Mouse (Mus musculus): Measurements from ENCODE around the gene Mgp. TPM values are rescaled to one million over a fixed set of nuclear protein-coding genes. Genes with fewer than 3 reads are reported as not detected.

The Mgp gene
- polyA plus RNA-seq, 1 experiment = 472 TPM

DNA sequence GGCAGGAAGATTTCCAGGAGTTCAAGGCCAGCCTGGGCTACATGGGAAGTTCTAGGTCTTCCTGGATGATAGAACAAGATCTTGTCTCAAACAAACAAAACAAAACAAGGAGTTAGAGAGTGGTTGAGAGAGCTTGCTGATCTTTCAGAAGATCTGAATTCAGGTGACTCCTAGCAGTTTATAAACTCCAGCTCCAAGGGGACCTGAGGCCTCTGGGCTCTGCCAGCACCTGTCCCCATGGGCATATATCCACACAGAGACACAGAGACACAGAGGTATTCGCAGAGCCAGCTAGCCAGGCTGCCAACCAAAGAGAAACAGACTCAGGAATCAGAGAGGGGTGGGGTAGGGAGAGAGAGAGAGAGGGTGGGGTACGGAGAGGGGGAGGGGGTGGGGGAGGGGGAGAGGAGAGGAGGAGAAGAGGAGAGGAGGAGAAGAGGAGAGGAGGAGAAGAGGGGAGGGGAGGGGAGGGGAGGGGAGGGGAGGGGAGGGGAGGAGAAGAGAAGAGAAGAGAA, 37.2 kb upstream of the Mgp start:
- Histone ChIP-seq H3K4me3 (ENCODE audit: insufficient read depth, poor library complexity, severe bottlenecking) (no peak overlapping the region), H3K79me3 (ENCODE audit: low read depth) (no peaks in the 10 kb centered on the region)
- no peak for TF ChIP-seq USF1 (IDR thresholded peaks at IDR 0.05; ENCODE audit: low read depth)
- no peak for TF ChIP-seq MYOD1 (IDR thresholded peaks at IDR 0.05; ENCODE audit: control insufficient read depth, insufficient read length, low read depth)
- TF ChIP-seq CEBPB (IDR thresholded peaks at IDR 0.05; ENCODE audit: low read depth) = no peak
- TF ChIP-seq FOSL1 (IDR thresholded peaks at IDR 0.05; ENCODE audit: insufficient read depth, low read length, poor library complexity, severe bottlenecking) = no peak
- TF ChIP-seq MYOG (IDR thresholded peaks at IDR 0.05; ENCODE audit: control insufficient read depth, extremely low read depth, insufficient read length) = no peak
- TF ChIP-seq MAX (IDR thresholded peaks at IDR 0.05) = no peak
- no peak for TF ChIP-seq CTCF (IDR thresholded peaks at IDR 0.05; ENCODE audit: control insufficient read depth, insufficient read depth, insufficient read length)

DNA sequence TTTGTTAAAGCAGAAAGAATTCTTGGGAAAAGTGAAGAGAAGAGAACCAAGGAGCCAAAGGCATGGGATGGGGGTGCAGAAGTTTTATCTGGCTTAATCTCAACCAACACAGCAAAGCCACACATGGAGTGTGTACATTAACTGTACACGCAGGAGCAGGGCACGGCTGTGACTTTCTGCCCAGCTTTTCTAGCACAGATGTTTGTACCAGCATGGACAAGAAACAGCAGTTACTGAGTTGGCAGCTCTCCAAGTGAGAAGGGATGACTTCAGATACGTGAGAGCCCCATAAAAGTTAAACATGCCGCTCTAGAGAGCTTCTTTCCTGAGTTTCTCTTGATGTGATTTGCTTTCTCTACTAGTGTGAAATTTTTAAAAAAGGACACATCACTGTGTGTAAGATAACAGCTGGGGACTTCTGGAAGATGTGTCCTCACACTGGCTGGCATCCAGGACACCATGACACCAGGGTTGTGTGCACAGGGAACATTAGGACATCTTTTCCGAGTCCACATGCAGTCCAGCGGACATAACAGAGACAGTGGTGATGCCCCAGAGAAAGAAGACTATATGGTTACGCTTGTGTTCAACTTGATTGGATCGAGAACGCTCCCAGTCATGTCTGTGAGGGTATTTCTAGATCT, 34.7 kb upstream of the Mgp start:
- TF ChIP-seq MYOD1 (IDR thresholded peaks at IDR 0.05; ENCODE audit: control insufficient read depth, insufficient read length, low read depth) = no peak
- TF ChIP-seq FOSL1 (IDR thresholded peaks at IDR 0.05; ENCODE audit: insufficient read depth, low read length, poor library complexity, severe bottlenecking) = no peak
- no peak for TF ChIP-seq CEBPB (IDR thresholded peaks at IDR 0.05; ENCODE audit: low read depth)
- TF ChIP-seq CTCF (IDR thresholded peaks at IDR 0.05; ENCODE audit: control insufficient read depth, insufficient read depth, insufficient read length) = no peak
- TF ChIP-seq MYOG (IDR thresholded peaks at IDR 0.05; ENCODE audit: control insufficient read depth, extremely low read depth, insufficient read length) = no peak
- TF ChIP-seq MAX (IDR thresholded peaks at IDR 0.05) = no peak
- no peak for TF ChIP-seq USF1 (IDR thresholded peaks at IDR 0.05; ENCODE audit: low read depth)
- no peak overlapping the region for H3ac ChIP-seq (ENCODE audit: control insufficient read depth, insufficient read length, low read depth)
- H3K4me3 ChIP-seq (ENCODE audit: insufficient read depth, poor library complexity, severe bottlenecking) = no peak overlapping the region
- no peaks in the 10 kb centered on the region for H3K79me2 ChIP-seq (ENCODE audit: control insufficient read depth, insufficient read depth)
- H3K36me3 ChIP-seq (ENCODE audit: control insufficient read depth, insufficient read depth) = no peaks in the 10 kb centered on the region
- no peaks in the 10 kb centered on the region for H3K27me3 ChIP-seq (ENCODE audit: control insufficient read depth, insufficient read depth, insufficient read length)
- H3K79me3 ChIP-seq (ENCODE audit: low read depth) = no peaks in the 10 kb centered on the region

More for the DNA sequence above, 37.2 kb upstream of the Mgp start:
- Histone ChIP-seq H3K79me2 (ENCODE audit: control insufficient read depth, insufficient read depth) (no peaks in the 10 kb centered on the region), H3K36me3 (ENCODE audit: control insufficient read depth, insufficient read depth) (no peaks in the 10 kb centered on the region), H3ac (ENCODE audit: control insufficient read depth, insufficient read length, low read depth) (no peak overlapping the region), H3K27me3 (ENCODE audit: control insufficient read depth, insufficient read depth, insufficient read length) (no peaks in the 10 kb centered on the region)

DNA sequence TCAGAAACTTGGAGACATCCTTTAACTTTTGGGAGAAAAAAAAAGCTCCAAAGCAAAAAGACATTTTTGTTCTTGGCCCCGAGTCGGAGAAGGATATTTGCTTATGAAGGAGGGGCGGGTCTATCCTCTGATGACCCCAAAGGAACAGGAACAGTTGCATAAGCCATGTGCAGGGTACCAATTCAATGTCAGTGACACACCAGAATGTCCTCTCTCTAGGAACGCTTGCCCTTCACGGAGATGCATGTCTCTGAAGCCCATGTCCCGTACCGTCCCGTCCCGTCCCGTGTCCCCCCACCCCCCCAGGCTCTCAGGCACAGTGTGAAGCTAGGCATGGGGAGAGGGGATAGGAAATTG, 31.3 kb upstream of the Mgp start:
- no peaks in the 10 kb centered on the region for H3K79me2 ChIP-seq (ENCODE audit: control insufficient read depth, insufficient read depth)
- H3K79me3 ChIP-seq (ENCODE audit: low read depth) = no peaks in the 10 kb centered on the region
- no peaks in the 10 kb centered on the region for H3K36me3 ChIP-seq (ENCODE audit: control insufficient read depth, insufficient read depth)
- H3K4me3 ChIP-seq (ENCODE audit: insufficient read depth, poor library complexity, severe bottlenecking) = no peak overlapping the region
- H3K27me3 ChIP-seq (ENCODE audit: control insufficient read depth, insufficient read depth, insufficient read length) = no peaks in the 10 kb centered on the region
- TF ChIP-seq USF1 (IDR thresholded peaks at IDR 0.05; ENCODE audit: low read depth) (no peak), MYOD1 (IDR thresholded peaks at IDR 0.05; ENCODE audit: control insufficient read depth, insufficient read length, low read depth) (no peak)
- H3ac ChIP-seq (ENCODE audit: control insufficient read depth, insufficient read length, low read depth) = no peak overlapping the region

DNA sequence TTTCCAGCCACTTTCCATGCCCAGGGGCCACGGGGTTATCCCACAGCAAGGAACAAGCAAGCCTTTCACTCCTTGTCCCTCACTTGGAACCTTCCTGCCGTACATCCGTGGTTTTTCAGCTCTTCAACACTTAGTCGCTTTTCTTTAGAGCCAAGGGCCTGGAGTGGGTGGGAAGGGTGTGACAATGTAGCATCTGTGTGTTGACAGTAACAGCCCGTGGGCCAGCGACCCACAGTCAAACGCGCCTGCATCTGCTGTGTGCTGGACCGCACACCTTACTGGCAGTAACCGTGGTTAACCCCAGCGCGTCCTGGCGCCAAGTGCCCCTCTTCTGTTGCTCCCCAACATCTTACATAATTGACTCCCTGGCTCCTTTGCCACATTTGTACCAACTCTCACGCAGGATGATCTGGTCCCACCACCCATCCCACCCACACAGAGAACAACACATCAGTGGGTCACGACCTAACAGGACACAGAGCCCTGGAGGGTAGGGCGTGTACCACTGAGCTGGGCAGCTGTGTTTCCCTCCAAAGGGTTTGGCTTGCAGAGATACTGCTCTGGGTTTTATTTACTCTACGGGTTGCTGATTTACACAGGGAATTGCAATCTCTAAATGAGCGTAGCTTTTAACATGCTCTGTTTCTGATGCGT, 30.8 kb upstream of the Mgp start:
- Histone ChIP-seq H3K79me2 (ENCODE audit: control insufficient read depth, insufficient read depth) (no peaks in the 10 kb centered on the region), H3K4me3 (ENCODE audit: insufficient read depth, poor library complexity, severe bottlenecking) (no peak overlapping the region), H3K27me3 (ENCODE audit: control insufficient read depth, insufficient read depth, insufficient read length) (no peaks in the 10 kb centered on the region), H3ac (ENCODE audit: control insufficient read depth, insufficient read length, low read depth) (no peak overlapping the region), H3K36me3 (ENCODE audit: control insufficient read depth, insufficient read depth) (no peaks in the 10 kb centered on the region), H3K79me3 (ENCODE audit: low read depth) (no peaks in the 10 kb centered on the region)
- no peak for TF ChIP-seq USF1 (IDR thresholded peaks at IDR 0.05; ENCODE audit: low read depth)
- TF ChIP-seq MYOD1 (IDR thresholded peaks at IDR 0.05; ENCODE audit: control insufficient read depth, insufficient read length, low read depth) = no peak
- TF ChIP-seq CTCF (IDR thresholded peaks at IDR 0.05; ENCODE audit: control insufficient read depth, insufficient read depth, insufficient read length) = no peak
- TF ChIP-seq CEBPB (IDR thresholded peaks at IDR 0.05; ENCODE audit: low read depth) = no peak
- TF ChIP-seq MAX (IDR thresholded peaks at IDR 0.05) = no peak
- no peak for TF ChIP-seq MYOG (IDR thresholded peaks at IDR 0.05; ENCODE audit: control insufficient read depth, extremely low read depth, insufficient read length)
- TF ChIP-seq FOSL1 (IDR thresholded peaks at IDR 0.05; ENCODE audit: insufficient read depth, low read length, poor library complexity, severe bottlenecking) = no peak

DNA sequence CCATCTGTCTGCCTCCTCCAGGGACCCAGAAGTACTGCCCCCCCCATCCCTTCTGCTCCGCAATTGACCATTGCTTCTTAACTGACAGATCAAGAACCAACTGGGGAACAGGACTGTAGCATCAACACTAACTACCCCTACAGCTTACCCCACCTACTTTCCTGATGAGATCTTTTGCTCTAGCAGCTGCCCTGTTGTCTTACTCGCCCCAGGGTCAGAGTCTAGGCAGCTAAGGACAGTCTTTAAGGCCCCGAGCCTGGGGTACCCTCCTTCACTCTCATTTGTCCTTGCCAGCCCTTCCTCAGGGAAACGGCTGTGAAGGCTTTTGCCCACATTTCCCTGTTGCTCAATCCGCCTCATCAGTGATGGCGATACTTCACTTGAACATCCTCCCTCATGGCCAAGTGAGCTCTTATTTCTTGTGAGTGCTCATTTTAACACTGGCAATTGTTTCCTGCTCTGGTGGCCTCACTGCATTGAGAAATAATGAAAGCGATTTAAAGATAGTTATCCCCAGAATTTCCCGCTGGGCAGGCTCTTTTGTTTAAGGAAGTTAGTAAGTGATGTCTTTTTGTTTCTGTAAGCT, 28.4 kb upstream of the Mgp start:
- TF ChIP-seq CTCF (IDR thresholded peaks at IDR 0.05; ENCODE audit: control insufficient read depth, insufficient read depth, insufficient read length) (no peak), CEBPB (IDR thresholded peaks at IDR 0.05; ENCODE audit: low read depth) (peak; percentile 43), MYOD1 (IDR thresholded peaks at IDR 0.05; ENCODE audit: control insufficient read depth, insufficient read length, low read depth) (peak; percentile 30), USF1 (IDR thresholded peaks at IDR 0.05; ENCODE audit: low read depth) (no peak)
- H3K79me3 ChIP-seq (ENCODE audit: low read depth) = no peaks in the 10 kb centered on the region

More for the DNA sequence above, 28.4 kb upstream of the Mgp start:
- no peak overlapping the region for H3K4me3 ChIP-seq (ENCODE audit: insufficient read depth, poor library complexity, severe bottlenecking)
- no peaks in the 10 kb centered on the region for H3K79me2 ChIP-seq (ENCODE audit: control insufficient read depth, insufficient read depth)
- H3K27me3 ChIP-seq (ENCODE audit: control insufficient read depth, insufficient read depth, insufficient read length) = no peaks in the 10 kb centered on the region
- no peak overlapping the region for H3ac ChIP-seq (ENCODE audit: control insufficient read depth, insufficient read length, low read depth)
- H3K36me3 ChIP-seq (ENCODE audit: control insufficient read depth, insufficient read depth) = no peaks in the 10 kb centered on the region
